Mouse (Mus musculus) C2C12 (cell line): ENCODE results near the gene Ripor2. TPM values are rescaled to one million over a fixed set of nuclear protein-coding genes. Genes with fewer than 3 reads are reported as not detected.

Source experiments
- H3K27me3 ChIP-seq: one replicate; pipeline ENCODE4 v1.6.1; 2011; ENCODE audit not compliant: control insufficient read depth, insufficient read depth, insufficient read length
- H3K36me3 ChIP-seq: one replicate; pipeline ENCODE4 v1.6.1; 2011; ENCODE audit not compliant: control insufficient read depth, insufficient read depth
- H3K4me3 ChIP-seq: one replicate; pipeline ENCODE4 v1.5.1; 2011; ENCODE audit warnings: mild to moderate bottlenecking, control low read depth; ENCODE audit not compliant: poor library complexity, insufficient read depth, severe bottlenecking
- H3K79me2 ChIP-seq: one replicate; pipeline ENCODE4 v1.6.1; 2011; ENCODE audit not compliant: control insufficient read depth, insufficient read depth
- H3K79me3 ChIP-seq: one replicate; pipeline ENCODE4 v1.6.1; 2011; ENCODE audit warnings: low read depth, control low read depth
- H3ac ChIP-seq: one replicate; pipeline ENCODE3; 2011; ENCODE audit warnings: low read depth; ENCODE audit not compliant: control insufficient read depth, insufficient read length
- CEBPB ChIP-seq: IDR thresholded peaks from one replicate; pipeline ENCODE4 v1.6.1; 2011; ENCODE audit warnings: low read depth, mild to moderate bottlenecking, control low read depth, moderate library complexity
- CTCF ChIP-seq: IDR thresholded peaks from one replicate; pipeline ENCODE4 v1.5.1; 2011; ENCODE audit not compliant: control insufficient read depth, insufficient read depth, insufficient read length
- FOSL1 ChIP-seq: IDR thresholded peaks from one replicate; pipeline ENCODE4 v1.8.0; 2011; ENCODE audit warnings: mild to moderate bottlenecking, low read length; ENCODE audit not compliant: poor library complexity, insufficient read depth, severe bottlenecking
- MAX ChIP-seq: IDR thresholded peaks from one replicate; pipeline ENCODE4 v1.6.1; 2011; ENCODE audit warnings: mild to moderate bottlenecking, control low read depth
- MYOD1 ChIP-seq: IDR thresholded peaks from one replicate; pipeline ENCODE4 v1.6.1; 2011; ENCODE audit warnings: low read depth; ENCODE audit not compliant: control insufficient read depth, insufficient read length
- MYOG ChIP-seq: IDR thresholded peaks from one replicate; pipeline ENCODE4 v1.6.1; 2011; ENCODE audit not compliant: control insufficient read depth, insufficient read length; ENCODE audit errors: extremely low read depth
- USF1 ChIP-seq: IDR thresholded peaks from one replicate; pipeline ENCODE4 v1.6.1; 2011; ENCODE audit warnings: low read depth, mild to moderate bottlenecking, control low read depth, moderate library complexity
- polyA plus RNA-seq: library from polyadenylated mRNA; unstranded; fragments of >200 nt; fragmentation: generic; extraction: Trizol; gene quantifications from one replicate; pipeline ENCODE4 v1.2.1, GENCODE M21; 2012; ENCODE audit warnings: missing spikeins

The Ripor2 gene
- polyA plus RNA-seq, 1 experiment, result 0.23 TPM

GRCm38 (mm10) chr13:24625071-24625470 is 43.1 kb downstream of the Ripor2 start:
- Histone ChIP-seq H3K36me3 (no peaks in the 10 kb centered on the region), H3K79me2 (no peaks in the 10 kb centered on the region), H3K4me3 (no peak overlapping the region), H3K79me3 (no peaks in the 10 kb centered on the region), H3ac (no peak overlapping the region), H3K27me3 (no peaks in the 10 kb centered on the region)
- no peak for TF ChIP-seq MYOD1
- no peak for TF ChIP-seq MAX
- no peak for TF ChIP-seq USF1
- no peak for TF ChIP-seq FOSL1
- no peak for TF ChIP-seq CTCF
- no peak for TF ChIP-seq MYOG

GRCm38 (mm10) chr13:24626698-24627436 is 44.9 kb downstream of the Ripor2 start:
- H3K27me3 ChIP-seq, result no peaks in the 10 kb centered on the region
- no peaks in the 10 kb centered on the region for H3K36me3 ChIP-seq
- H3ac ChIP-seq, result no peak overlapping the region
- no peak for TF ChIP-seq MYOG
- no peak for TF ChIP-seq CEBPB
- TF ChIP-seq USF1, result no peak
- no peak for TF ChIP-seq MYOD1
- TF ChIP-seq FOSL1, result no peak
- TF ChIP-seq CTCF, result no peak
- TF ChIP-seq MAX, result no peak
- H3K4me3 ChIP-seq, result no peak overlapping the region
- H3K79me3 ChIP-seq, result no peaks in the 10 kb centered on the region
- no peaks in the 10 kb centered on the region for H3K79me2 ChIP-seq

- no peaks in the 10 kb centered on the region for H3K27me3 ChIP-seq
- H3K4me3 ChIP-seq, result no peak overlapping the region
- no peak for TF ChIP-seq USF1
- no peak for TF ChIP-seq MAX
- TF ChIP-seq MYOG, result no peak
- TF ChIP-seq FOSL1, result no peak
- TF ChIP-seq CTCF, result no peak
- TF ChIP-seq CEBPB, result no peak
- no peak for TF ChIP-seq MYOD1
- H3K79me2 ChIP-seq, result no peaks in the 10 kb centered on the region
- H3ac ChIP-seq, result no peak overlapping the region
- no peaks in the 10 kb centered on the region for H3K79me3 ChIP-seq
- no peaks in the 10 kb centered on the region for H3K36me3 ChIP-seq
Measured at GRCm38 (mm10) chr13:24628192-24628591, 46.2 kb downstream of the Ripor2 start.

GRCm38 (mm10) chr13:24629073-24629621 is 47.2 kb downstream of the Ripor2 start:
- H3ac ChIP-seq, result no peak overlapping the region
- H3K79me2 ChIP-seq, result no peaks in the 10 kb centered on the region
- H3K36me3 ChIP-seq, result no peaks in the 10 kb centered on the region
- no peak for TF ChIP-seq FOSL1
- no peak for TF ChIP-seq MYOD1
- no peak overlapping the region for H3K4me3 ChIP-seq
- no peaks in the 10 kb centered on the region for H3K79me3 ChIP-seq
- no peaks in the 10 kb centered on the region for H3K27me3 ChIP-seq

- Histone ChIP-seq H3K79me2 (no peaks in the 10 kb centered on the region), H3K36me3 (no peaks in the 10 kb centered on the region), H3K4me3 (no peak overlapping the region), H3K27me3 (no peaks in the 10 kb centered on the region), H3K79me3 (no peaks in the 10 kb centered on the region), H3ac (no peak overlapping the region)
- no peak for TF ChIP-seq MYOD1
- no peak for TF ChIP-seq FOSL1
- TF ChIP-seq CEBPB, result no peak
- no peak for TF ChIP-seq MYOG
- TF ChIP-seq CTCF, result no peak
- no peak for TF ChIP-seq USF1
- no peak for TF ChIP-seq MAX
Measured at GRCm38 (mm10) chr13:24630364-24630763, 48.4 kb downstream of the Ripor2 start.
